Mouse (Mus musculus): ENCODE results near the gene Rnf207.

- TF ChIP-seq CTCF (IDR thresholded peaks at IDR 0.05; ENCODE audit: borderline replicate concordance, extremely low read depth, insufficient read depth, insufficient read length) (no peak), POLR2A (IDR thresholded peaks at IDR 0.05; ENCODE audit: borderline replicate concordance, extremely low read depth, insufficient read depth, insufficient read length, poor library complexity, severe bottlenecking) (no peak)
These were observed 32.6 kb downstream of the Rnf207 start for GRCm38 (mm10) chr4:152286183-152286582.

Data from brain, embryonic 14.5 days (tissue).